Mouse (Mus musculus): ENCODE results near the gene Ninj2. TPM values are rescaled to one million over a fixed set of nuclear protein-coding genes. Genes with fewer than 3 reads are reported as not detected.

Gene Ninj2
- total RNA-seq (2018; cell fraction: chromatin; rRNA removed) = not detected
- under 1 TPM in 6 of 26 experiments, not detected in 20; 0.18 to 0.34 (median 0.29) TPM for total RNA-seq (2018; cell fraction: cytosol; rRNA removed)
- not detected for total RNA-seq (2018; cell fraction: nucleus; rRNA removed)
- not detected in 3 replicates for polyA plus RNA-seq (2018)

DNA sequence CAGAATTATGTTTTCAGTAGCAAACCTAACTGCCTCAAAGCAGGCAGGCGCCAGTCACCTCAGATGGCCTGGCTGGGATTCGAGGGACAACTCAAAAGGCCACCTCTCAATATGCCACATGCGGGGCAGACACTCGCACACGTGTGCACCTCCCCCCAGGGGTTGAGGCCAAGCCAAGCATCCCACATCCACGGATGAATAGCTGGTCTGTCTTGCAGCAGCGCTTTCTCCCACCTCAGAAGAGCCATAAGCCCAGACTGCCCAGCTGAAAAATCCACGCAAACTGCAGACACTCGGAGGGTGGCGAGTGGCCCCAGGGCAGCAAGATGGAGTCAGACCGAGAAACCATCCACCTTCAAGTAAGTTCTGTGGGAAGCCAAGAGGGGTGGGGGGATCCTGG is at the start of gene Ninj2:
Gene Ninj2, plus strand, starts transcription at position 251 of the 400 bp plus-strand sequence.
- Histone ChIP-seq H3K27ac (no peak within 1 kb of the TSS), H3K4me3 (ENCODE audit: inconsistent target) (no peak within 1 kb of the TSS), H3K79me2 (ENCODE audit: inconsistent target) (no peaks in the 10 kb centered on the region), H3K36me3 (ENCODE audit: inconsistent target) (no peaks in the 10 kb centered on the region)
- 92% methylated on average over 11 of the region's 11 CpGs for WGBS (ENCODE audit: missing documents)

DNA sequence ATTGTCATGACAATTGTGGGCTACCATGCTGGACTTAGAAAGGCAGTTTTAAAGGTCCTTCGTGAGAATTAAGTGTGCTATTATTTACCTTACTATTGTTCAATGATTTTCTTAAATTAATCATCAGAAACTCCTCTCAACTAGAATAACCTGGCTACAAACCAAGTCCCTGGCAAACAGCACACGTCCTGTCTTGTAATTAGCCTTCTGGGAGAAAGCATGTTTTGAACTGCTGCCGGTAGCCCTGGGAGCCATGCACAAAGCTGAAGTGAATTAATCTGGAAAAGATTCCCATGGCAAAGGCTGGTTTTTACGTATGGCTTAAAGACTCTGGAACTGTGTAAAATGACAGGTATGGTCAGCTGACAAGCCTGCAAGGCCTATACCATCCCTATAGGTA is 47.7 kb upstream of the Ninj2 start:
- WGBS (ENCODE audit: missing documents) = 96% methylated on average over 4 of the region's 4 CpGs
- Histone ChIP-seq H3K4me3 (ENCODE audit: inconsistent target) (no peak overlapping the region), H3K79me2 (ENCODE audit: inconsistent target) (no peaks in the 10 kb centered on the region), H3K27ac (no peak overlapping the region), H3K36me3 (ENCODE audit: inconsistent target) (no peaks in the 10 kb centered on the region)

DNA sequence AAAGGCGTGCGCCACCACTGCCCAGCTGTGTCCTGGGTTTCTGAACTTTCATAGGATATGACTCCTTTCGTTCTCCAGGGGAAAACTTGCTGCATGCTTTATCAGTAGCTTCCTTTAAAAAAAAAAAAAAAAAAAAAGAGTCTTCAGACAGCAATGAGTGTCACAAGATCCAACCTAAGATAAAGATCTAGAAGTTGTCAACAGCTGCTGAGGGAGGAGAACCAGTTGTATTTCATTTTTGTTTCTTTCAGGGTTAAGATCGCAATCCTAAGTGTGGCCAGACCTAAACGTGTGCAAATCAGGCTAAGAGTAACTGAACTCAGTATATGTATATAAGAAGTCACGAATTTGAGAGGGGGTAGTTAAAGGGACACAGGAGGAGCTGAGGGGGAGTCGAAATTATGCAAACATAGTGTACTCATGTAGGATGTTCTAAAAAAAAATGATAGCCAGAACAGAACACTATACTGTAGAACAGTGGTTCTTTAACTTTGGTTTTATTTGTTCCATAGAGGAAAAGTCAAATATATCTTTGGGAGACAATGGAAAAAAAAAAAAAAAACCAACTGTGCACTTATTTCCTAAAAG is 45.4 kb upstream of the Ninj2 start:
- WGBS (ENCODE audit: missing documents) = 80% methylated on average over 6 of the region's 7 CpGs
- H3K27ac ChIP-seq = no peak overlapping the region
- no peaks in the 10 kb centered on the region for H3K36me3 ChIP-seq (ENCODE audit: inconsistent target)
- H3K79me2 ChIP-seq (ENCODE audit: inconsistent target) = no peaks in the 10 kb centered on the region
- no peak overlapping the region for H3K4me3 ChIP-seq (ENCODE audit: inconsistent target)

DNA sequence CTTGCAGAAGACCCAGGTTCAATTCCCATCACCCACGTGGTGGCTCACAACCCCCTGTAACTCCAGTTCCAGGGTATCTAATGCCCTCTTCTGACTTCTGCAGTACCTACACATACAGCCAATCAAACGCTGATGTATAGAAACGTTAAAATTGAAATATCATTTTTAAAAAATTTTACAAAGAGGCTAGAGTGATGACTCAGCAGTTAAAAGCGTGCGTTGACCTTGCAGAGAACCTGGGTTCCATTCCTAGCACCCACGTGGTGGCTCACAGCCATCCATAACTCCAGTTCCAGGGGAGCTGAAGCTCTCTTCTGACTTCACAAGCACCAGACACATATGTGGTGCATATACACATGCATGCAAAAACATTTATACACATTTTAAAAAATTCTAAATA is 38.7 kb upstream of the Ninj2 start:
- no peaks in the 10 kb centered on the region for H3K79me2 ChIP-seq (ENCODE audit: inconsistent target)
- H3K27ac ChIP-seq = no peak overlapping the region
- H3K36me3 ChIP-seq (ENCODE audit: inconsistent target) = no peaks in the 10 kb centered on the region
- H3K4me3 ChIP-seq (ENCODE audit: inconsistent target) = no peak overlapping the region
- WGBS (ENCODE audit: missing documents) = 97% methylated on average over 6 of the region's 6 CpGs

- H3K36me3 ChIP-seq (ENCODE audit: inconsistent target) = no peaks in the 10 kb centered on the region
- H3K4me3 ChIP-seq (ENCODE audit: inconsistent target) = no peak overlapping the region
- 0% methylated on average over 1 of the region's 2 CpGs for WGBS (ENCODE audit: missing documents)
- H3K79me2 ChIP-seq (ENCODE audit: inconsistent target) = no peaks in the 10 kb centered on the region
- no peak overlapping the region for H3K27ac ChIP-seq
Observed at GRCm38 (mm10) chr6:120055666-120056540, 37.2 kb upstream of the Ninj2 start.

- H3K4me3 ChIP-seq (ENCODE audit: inconsistent target) = no peak overlapping the region
- H3K36me3 ChIP-seq (ENCODE audit: inconsistent target) = no peaks in the 10 kb centered on the region
- no peaks in the 10 kb centered on the region for H3K79me2 ChIP-seq (ENCODE audit: inconsistent target)
- 97% methylated on average over 5 of the region's 5 CpGs for WGBS (ENCODE audit: missing documents)
- H3K27ac ChIP-seq = no peak overlapping the region
Observed at GRCm38 (mm10) chr6:120062934-120063333, 30.2 kb upstream of the Ninj2 start.

- H3K79me2 ChIP-seq (ENCODE audit: inconsistent target) = no peaks in the 10 kb centered on the region
- H3K36me3 ChIP-seq (ENCODE audit: inconsistent target) = no peaks in the 10 kb centered on the region
- H3K27ac ChIP-seq = no peak overlapping the region
- H3K4me3 ChIP-seq (ENCODE audit: inconsistent target) = no peak overlapping the region
- 29% methylated on average over 2 of the region's 2 CpGs for WGBS (ENCODE audit: missing documents)
Observed at GRCm38 (mm10) chr6:120064627-120065026, 28.5 kb upstream of the Ninj2 start.

DNA sequence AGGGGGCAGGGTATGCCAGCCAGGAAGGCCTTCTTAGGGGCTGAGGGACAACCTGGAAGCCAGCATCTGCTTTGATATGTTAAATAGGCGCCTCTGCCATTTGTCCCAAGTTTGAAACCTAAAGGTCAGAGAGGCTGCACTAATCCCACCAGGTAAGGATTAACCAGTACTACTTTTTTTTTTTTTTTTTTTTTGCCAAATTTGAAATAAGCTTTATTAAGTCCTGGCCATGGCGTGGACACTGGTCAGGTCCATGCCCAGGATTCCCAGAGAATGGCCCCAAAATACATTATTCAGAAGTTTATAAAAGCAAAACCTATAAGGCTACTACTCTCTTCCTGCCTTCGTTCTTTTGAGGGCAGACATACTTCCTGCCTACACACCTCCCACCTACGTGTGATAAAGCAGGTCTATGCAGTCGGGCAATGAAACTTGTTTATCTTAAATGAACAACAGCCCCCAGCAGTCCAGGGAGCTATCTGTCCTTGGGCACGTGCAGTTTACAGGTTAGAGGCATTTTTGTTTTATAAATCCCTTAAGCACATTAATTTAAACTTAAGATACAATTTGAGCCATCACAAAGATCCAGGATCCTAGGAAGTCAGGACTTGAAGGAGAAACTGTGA is 27.5 kb upstream of the Ninj2 start:
- no peak overlapping the region for H3K4me3 ChIP-seq (ENCODE audit: inconsistent target)
- H3K36me3 ChIP-seq (ENCODE audit: inconsistent target) = no peaks in the 10 kb centered on the region
- no peaks in the 10 kb centered on the region for H3K79me2 ChIP-seq (ENCODE audit: inconsistent target)
- no peak overlapping the region for H3K27ac ChIP-seq
- WGBS (ENCODE audit: missing documents) = 73% methylated on average over 6 of the region's 6 CpGs

DNA sequence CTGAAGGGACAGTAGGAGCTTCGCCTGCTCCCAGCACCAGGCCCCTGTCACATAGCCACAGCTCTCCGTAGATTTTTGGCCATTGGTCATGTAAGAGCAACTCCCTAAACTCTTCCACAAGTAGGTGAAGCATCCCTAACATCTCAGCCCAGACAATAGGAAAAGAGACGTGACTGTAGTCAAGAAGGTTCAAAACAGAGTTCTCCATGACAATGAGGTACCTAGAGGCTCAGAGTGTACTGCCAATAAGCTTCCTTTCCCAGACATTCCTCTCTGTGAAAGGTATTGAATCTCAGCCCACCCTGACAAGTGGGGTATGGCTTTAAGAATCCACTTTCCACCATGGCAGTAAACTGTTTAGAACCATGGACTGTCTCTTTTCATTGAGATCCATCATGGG is 23.6 kb upstream of the Ninj2 start:
- no peak overlapping the region for H3K4me3 ChIP-seq (ENCODE audit: inconsistent target)
- no peaks in the 10 kb centered on the region for H3K79me2 ChIP-seq (ENCODE audit: inconsistent target)
- 97% methylated on average over 3 of the region's 3 CpGs for WGBS (ENCODE audit: missing documents)

DNA sequence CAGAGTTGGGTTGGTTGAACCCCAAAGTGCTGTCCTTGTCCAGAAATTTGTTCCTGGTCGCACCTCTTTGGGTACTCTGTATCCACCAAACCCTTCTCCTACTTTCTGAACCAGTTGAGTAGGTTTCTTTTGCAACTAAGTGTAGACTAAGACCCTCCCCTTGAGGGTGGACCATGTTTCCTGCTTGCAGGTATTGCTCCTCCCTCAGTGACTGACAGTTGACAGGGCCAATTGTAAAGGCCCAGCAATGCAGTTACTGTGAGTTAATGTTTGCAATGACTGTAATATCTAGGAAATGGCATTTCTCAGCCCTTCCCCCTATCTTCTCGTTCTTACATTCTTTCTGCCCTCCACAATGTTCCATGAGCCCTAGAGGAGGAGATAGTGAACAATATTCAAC is 20.5 kb upstream of the Ninj2 start:
- Histone ChIP-seq H3K79me2 (ENCODE audit: inconsistent target) (no peaks in the 10 kb centered on the region), H3K4me3 (ENCODE audit: inconsistent target) (no peak overlapping the region), H3K36me3 (ENCODE audit: inconsistent target) (no peaks in the 10 kb centered on the region), H3K27ac (no peak overlapping the region)
- 83% methylated on average over 1 of the region's 2 CpGs for WGBS (ENCODE audit: missing documents)

More for the DNA sequence above, 23.6 kb upstream of the Ninj2 start:
- Histone ChIP-seq H3K27ac (no peak overlapping the region), H3K36me3 (ENCODE audit: inconsistent target) (no peaks in the 10 kb centered on the region)

- no peak overlapping the region for H3K27ac ChIP-seq
- no peaks in the 10 kb centered on the region for H3K36me3 ChIP-seq (ENCODE audit: inconsistent target)
- H3K79me2 ChIP-seq (ENCODE audit: inconsistent target) = no peaks in the 10 kb centered on the region
- 98% methylated on average over 6 of the region's 6 CpGs for WGBS (ENCODE audit: missing documents)
- H3K4me3 ChIP-seq (ENCODE audit: inconsistent target) = no peak overlapping the region
Observed at GRCm38 (mm10) chr6:120076619-120077450, 16.3 kb upstream of the Ninj2 start.

DNA sequence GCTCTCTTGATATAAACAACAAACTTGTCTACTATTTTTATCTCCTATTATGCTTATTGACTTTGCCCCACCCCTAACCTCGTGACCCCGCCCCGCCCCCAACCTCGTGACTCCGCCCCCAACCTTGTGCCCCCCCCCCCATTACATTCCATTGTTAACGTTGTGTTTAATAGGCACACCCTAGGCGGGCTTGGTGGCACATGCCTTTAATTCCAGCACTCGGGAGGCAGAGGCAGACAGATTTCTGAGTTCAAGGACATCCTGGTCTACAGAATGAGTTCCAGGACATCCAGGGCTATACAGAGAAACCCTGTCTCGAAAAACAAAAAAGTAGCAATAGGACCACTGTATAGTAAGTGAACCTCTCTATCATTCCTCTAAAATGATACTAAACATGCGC is 13.6 kb upstream of the Ninj2 start:
- H3K79me2 ChIP-seq (ENCODE audit: inconsistent target) = no peaks in the 10 kb centered on the region
- H3K27ac ChIP-seq = no peak overlapping the region
- 98% methylated on average over 6 of the region's 10 CpGs for WGBS (ENCODE audit: missing documents)
- H3K4me3 ChIP-seq (ENCODE audit: inconsistent target) = no peak overlapping the region
- no peaks in the 10 kb centered on the region for H3K36me3 ChIP-seq (ENCODE audit: inconsistent target)

GRCm38 (mm10) chr6:120081516-120081915 is 11.6 kb upstream of the Ninj2 start:
- Histone ChIP-seq H3K4me3 (ENCODE audit: inconsistent target) (no peak overlapping the region), H3K36me3 (ENCODE audit: inconsistent target) (no peaks in the 10 kb centered on the region), H3K79me2 (ENCODE audit: inconsistent target) (no peaks in the 10 kb centered on the region), H3K27ac (no peak overlapping the region)
- WGBS (ENCODE audit: missing documents) = 69% methylated on average over 4 of the region's 4 CpGs

GRCm38 (mm10) chr6:120082251-120082950 is 10.7 kb upstream of the Ninj2 start:
- Histone ChIP-seq H3K36me3 (ENCODE audit: inconsistent target) (no peaks in the 10 kb centered on the region), H3K27ac (peak overlapping the region; percentile 75), H3K4me3 (ENCODE audit: inconsistent target) (no peak overlapping the region), H3K79me2 (ENCODE audit: inconsistent target) (no peaks in the 10 kb centered on the region)
- 81% methylated on average over 6 of the region's 6 CpGs for WGBS (ENCODE audit: missing documents)
